23 mouse cellular contexts compared by ENCODE assay signal in the genomic region with DNA sequence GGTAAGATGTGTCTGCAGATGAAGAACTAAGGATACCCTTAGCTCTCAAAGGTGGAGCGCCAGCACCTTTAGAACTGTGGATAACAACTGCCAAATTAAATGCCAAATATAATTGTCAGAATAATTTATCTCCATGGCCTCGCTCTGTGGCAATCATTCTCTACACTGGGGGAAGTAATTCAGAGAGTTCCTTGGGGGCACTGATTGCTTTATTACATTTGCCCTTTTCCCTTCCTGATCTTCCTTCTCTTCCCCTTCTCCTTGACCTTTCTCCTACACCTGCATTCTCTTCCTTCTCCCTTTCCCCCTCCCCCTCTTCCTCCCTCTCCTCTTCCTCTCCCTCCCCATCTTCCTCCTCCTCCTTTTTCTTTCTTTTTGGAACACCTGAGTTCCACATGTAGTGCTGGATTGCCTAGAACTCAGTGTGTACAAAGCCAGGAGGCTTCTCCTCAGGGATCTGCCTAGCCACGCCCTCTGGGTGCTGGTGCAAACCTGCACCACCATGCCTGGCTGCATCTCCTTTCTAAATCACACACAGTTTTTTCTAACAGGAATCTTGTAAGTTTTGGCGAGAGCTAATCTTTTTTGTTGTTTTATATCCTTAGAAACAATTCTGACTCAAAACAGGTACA. TPM values are rescaled to one million over a fixed set of nuclear protein-coding genes. Genes with fewer than 3 reads are reported as not detected.
DNase-seq lines count a peak whose midpoint lies in the region; ATAC-seq lines count a peak whose summit lies in the region.
"Had no signal": no experiment of that assay in that cellular context is flagged by ENCODE, and none has a peak within 500 bp of the region (broad histone marks: within the 10 kb centered on the region; RNA-seq: fewer than 3 reads in every experiment).

No protein-coding gene starts in this region.

- 83% methylated on average over 4 of the region's 4 CpGs for WGBS in liver, embryonic 11.5 days
- WGBS in liver, embryonic 15.5 days (ENCODE audit: insufficient replicate concordance) = 66% methylated on average over 4 of the region's 4 CpGs

- no peak overlapping the region for H3K9ac ChIP-seq in liver, embryonic 11.5 days (ENCODE audit: low read depth, low read length)
- H3K9ac ChIP-seq in liver, embryonic 15.5 days = no peak overlapping the region
- H3K9ac ChIP-seq: embryonic facial prominence, embryonic 12.5 days; forebrain, embryonic 12.5 days; heart, embryonic 15.5 days; hindbrain, embryonic 14.5 days had no signal

- no peaks in the 10 kb centered on the region for H3K27me3 ChIP-seq in liver, embryonic 11.5 days (replicated peaks; ENCODE audit: control insufficient read depth, insufficient read depth, low read length)
- H3K27me3 ChIP-seq in liver, embryonic 15.5 days = no peaks in the 10 kb centered on the region
- H3K27me3 ChIP-seq: embryonic facial prominence, embryonic 12.5 days; forebrain, embryonic 12.5 days; heart, embryonic 15.5 days; Patski had no signal

- no peaks in the 10 kb centered on the region for H3K4me1 ChIP-seq in liver, embryonic 11.5 days (replicated peaks; ENCODE audit: control insufficient read depth, insufficient read depth, low read length)
- peaks cover 19% of the 10 kb centered on the region for H3K4me1 ChIP-seq in liver, embryonic 15.5 days (replicated peaks)
- H3K4me1 ChIP-seq: embryonic facial prominence, embryonic 12.5 days; forebrain, embryonic 12.5 days had no signal

- ATAC-seq in liver, embryonic 11.5 days (replicated peaks; ENCODE audit: low FRiP score) = no peak
- ATAC-seq in liver, embryonic 15.5 days (ENCODE audit: insufficient read depth) = no peak
- ATAC-seq: forebrain, embryonic 16.5 days; Patski had no signal

- H3K4me2 ChIP-seq in liver, embryonic 11.5 days = no peak overlapping the region
- no peak overlapping the region for H3K4me2 ChIP-seq in liver, embryonic 15.5 days
- H3K4me2 ChIP-seq: embryonic facial prominence, embryonic 12.5 days; forebrain, embryonic 12.5 days; heart, embryonic 11.5 days; heart, embryonic 15.5 days; hindbrain, embryonic 14.5 days had no signal

- H3K36me3 ChIP-seq in liver, embryonic 11.5 days (ENCODE audit: control insufficient read depth, insufficient read depth, low read length) = no peaks in the 10 kb centered on the region
- no peaks in the 10 kb centered on the region for H3K36me3 ChIP-seq in liver, embryonic 15.5 days (replicated peaks)
- H3K36me3 ChIP-seq: embryonic facial prominence, embryonic 12.5 days; forebrain, embryonic 12.5 days; heart, embryonic 15.5 days; hindbrain, embryonic 10.5 days had no signal

- peak overlapping the region; percentile 19; the same call in 1 of the 2 replicates for H3K27ac ChIP-seq in liver, embryonic 11.5 days (ENCODE audit: low read depth, low read length)
- peak overlapping the region; percentile 24; the same call in 1 of the 2 replicates for H3K27ac ChIP-seq in liver, embryonic 15.5 days (replicated peaks)
- H3K27ac ChIP-seq: embryonic facial prominence, embryonic 12.5 days; forebrain, embryonic 12.5 days; heart, adult 2 months; heart, embryonic 15.5 days; hindbrain, embryonic 10.5 days; hindbrain, embryonic 14.5 days had no signal

- H3K9me3 ChIP-seq in liver, embryonic 11.5 days (ENCODE audit: control insufficient read depth, low read length) = no peaks in the 10 kb centered on the region
- H3K9me3 ChIP-seq in liver, embryonic 15.5 days (replicated peaks) = no peaks in the 10 kb centered on the region
- H3K9me3 ChIP-seq: embryonic facial prominence, embryonic 12.5 days; forebrain, embryonic 12.5 days; heart, embryonic 15.5 days; hindbrain, embryonic 10.5 days had no signal

- no peak overlapping the region for H3K4me3 ChIP-seq in liver, embryonic 11.5 days (ENCODE audit: low read depth, low read length)
- no peak overlapping the region for H3K4me3 ChIP-seq in liver, embryonic 15.5 days (replicated peaks)
- H3K4me3 ChIP-seq: embryonic facial prominence, embryonic 12.5 days; forebrain, embryonic 12.5 days; heart, adult 2 months; heart, embryonic 15.5 days; hindbrain, embryonic 10.5 days had no signal

- peak; percentile 20 for DNase-seq in adrenal gland, postnatal 14 days
- DNase-seq in adrenal gland, adult 18-20 months (ENCODE audit: low spot score in 2 of 2) = no peak
- no peak for DNase-seq in liver, embryonic 11.5 days (ENCODE audit: low spot score)
- no peak for DNase-seq in liver
- no peak for DNase-seq in adipocyte (ENCODE audit: low spot score)
- no peak for DNase-seq in MN1 (ENCODE audit: low spot score)
- no peak for DNase-seq in layer of hippocampus, postnatal 10 days (ENCODE audit: low spot score in 2 of 2)
- DNase-seq: adrenal gland, postnatal 36 days; cerebellum, adult 11 months; cerebellum, adult 8-10 months; cerebellum, postnatal 14 days; gastrocnemius, postnatal 10 days; heart, adult 2 months; heart, postnatal 14 days had no signal

RNA-seq across cellular contexts. Expression of gene Msmo1, which starts 57.8 kb away (rescaled TPM):
- 97.8 and 131 TPM in 2 replicates for total RNA-seq in adrenal gland, postnatal 14 days (2021)
- 100 to 1,000 TPM; 225 to 240 TPM for total RNA-seq in adrenal gland, adult 18-20 months (2021)
- 132 and 159 TPM in 2 replicates for polyA plus RNA-seq in liver, embryonic 11.5 days (2014; fragmentation: Nextera tagmentation; extraction: Ambion mirVana)
- polyA plus RNA-seq in liver, embryonic 15.5 days (2015; fragmentation: Nextera tagmentation; extraction: Ambion mirVana) = 107 and 121 TPM in 2 replicates
- 100 to 1,000 TPM; 130 to 175 TPM for total RNA-seq in layer of hippocampus, postnatal 10 days (2021)

RNA-seq across cellular contexts. Expression of gene Klhl2, which starts 58.5 kb away (rescaled TPM):
- total RNA-seq in adrenal gland, postnatal 14 days (2021) = 47.2 and 48.8 TPM in 2 replicates
- total RNA-seq in adrenal gland, adult 18-20 months (2021) = 10 to 100 TPM; 53.2 to 76.0 TPM
- polyA plus RNA-seq in liver, embryonic 11.5 days (2014; fragmentation: Nextera tagmentation; extraction: Ambion mirVana) = 9.7 and 10.1 TPM in 2 replicates
- polyA plus RNA-seq in liver, embryonic 15.5 days (2015; fragmentation: Nextera tagmentation; extraction: Ambion mirVana) = 3.7 and 3.8 TPM in 2 replicates
- 100 to 1,000 TPM; 193 to 203 TPM for total RNA-seq in layer of hippocampus, postnatal 10 days (2021)
